Mouse (Mus musculus): ENCODE results near the gene Coq9.
A peak's percentile ranks its signal among the peaks of the same experiment; 100 is the strongest.
"Not testable (repeated sequence)": the region's sequence is repeated elsewhere in the genome, so short reads cannot be mapped to it uniquely, and the experiment has no call there.

Gene Coq9

DNA sequence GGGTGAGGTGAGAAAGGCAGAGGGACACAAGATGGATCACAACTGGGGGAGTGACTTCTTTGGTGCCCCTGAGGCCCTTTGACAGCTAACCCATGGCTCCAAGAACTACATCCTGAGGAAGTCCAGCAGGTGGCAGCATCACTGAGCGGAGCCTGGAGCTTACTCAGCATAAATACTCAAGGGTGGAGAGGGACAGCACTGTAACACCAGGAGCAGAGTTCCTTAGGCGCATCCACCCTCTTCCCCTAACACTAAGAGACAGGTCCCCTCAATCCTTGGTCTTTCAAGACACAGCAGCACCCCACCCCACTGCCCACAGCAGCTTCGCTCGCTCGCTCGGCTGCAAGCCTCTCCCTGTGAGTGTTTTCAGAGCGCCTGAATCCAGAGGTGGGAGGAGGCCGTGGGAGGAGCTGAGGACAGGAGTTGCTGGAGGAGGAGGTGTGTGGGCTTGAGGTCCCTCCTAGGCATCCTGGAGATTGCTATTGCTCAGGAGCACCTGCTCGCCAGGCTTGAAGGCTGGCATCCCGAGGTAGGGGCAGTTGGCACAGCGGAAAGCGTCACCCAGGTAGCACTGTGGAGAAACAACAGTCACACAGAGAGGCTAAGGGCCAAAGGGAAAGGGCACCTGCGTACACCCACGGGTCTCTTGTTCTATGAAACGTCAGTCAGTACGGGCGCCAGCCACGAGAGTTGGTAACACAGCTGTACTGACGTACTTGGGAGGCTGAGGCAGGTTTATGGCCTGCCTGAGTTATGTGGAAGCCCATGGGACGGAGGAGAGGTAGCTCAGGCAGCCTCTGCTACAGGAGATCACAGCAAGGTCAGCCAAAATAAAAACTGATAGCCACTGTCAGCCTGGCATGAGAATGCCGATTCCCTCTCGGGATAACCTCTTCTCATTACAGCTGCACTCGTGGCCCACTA is 15.2 kb upstream of the Coq9 start:
- peak; percentile 60 for DNase-seq

DNA sequence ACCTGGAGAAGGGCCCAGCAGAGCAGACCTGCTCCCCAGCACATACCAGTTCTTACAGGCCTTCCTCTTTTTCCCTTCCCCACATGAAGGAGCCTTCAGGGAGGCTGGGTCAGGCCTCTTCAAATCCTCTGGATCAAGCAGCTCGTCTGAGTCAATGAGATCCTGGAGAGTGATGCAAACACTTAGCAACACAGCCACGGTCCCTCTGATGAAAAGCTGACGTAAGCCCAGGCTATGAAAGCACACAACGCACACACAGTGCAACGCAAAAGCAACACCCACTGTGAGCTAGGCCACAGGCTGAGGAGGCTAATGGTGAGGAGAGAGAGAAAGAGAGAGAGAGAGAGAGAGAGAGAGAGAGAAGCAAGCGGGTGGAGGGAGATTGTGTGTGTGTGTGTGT is 13.0 kb upstream of the Coq9 start:
- DNase-seq = no peak

DNA sequence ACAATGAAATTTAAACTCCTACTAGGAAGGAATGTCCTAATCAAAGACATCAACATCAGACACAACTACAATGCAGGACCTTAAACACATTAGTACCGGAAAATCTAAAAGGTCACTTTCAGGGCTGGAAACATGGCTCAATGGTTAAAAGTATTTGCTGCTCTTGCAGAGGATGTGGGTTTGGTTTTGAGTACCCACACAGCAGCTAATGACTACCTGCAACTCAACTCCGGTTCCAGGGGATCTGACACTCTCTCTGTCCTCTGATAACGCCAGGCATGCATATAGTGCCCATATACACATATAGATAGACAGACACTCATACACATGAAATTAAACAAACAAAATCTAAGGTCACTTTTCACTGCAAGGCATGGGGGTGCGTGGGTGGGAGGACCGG is 11.9 kb upstream of the Coq9 start:
- no peak for DNase-seq

DNA sequence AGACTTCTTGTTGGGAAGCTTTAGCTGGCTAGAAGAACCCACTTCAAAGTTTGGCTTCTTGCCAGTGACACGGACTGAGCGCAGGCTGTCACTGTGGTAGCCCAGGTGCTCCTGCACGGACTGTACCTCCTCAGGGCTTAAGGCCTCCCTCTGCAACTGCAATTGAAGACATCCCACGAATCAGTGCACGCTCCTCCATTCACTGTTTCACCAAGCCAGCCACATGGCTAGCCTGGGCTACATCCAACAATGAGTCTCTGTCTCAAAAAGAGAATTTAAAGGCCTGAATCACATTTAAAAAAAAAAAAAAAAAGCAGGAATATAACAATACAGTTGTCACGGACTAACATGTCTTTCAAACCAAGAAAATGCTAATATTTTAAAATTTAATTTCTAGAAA is 9.8 kb upstream of the Coq9 start:
- no peak for DNase-seq

DNA sequence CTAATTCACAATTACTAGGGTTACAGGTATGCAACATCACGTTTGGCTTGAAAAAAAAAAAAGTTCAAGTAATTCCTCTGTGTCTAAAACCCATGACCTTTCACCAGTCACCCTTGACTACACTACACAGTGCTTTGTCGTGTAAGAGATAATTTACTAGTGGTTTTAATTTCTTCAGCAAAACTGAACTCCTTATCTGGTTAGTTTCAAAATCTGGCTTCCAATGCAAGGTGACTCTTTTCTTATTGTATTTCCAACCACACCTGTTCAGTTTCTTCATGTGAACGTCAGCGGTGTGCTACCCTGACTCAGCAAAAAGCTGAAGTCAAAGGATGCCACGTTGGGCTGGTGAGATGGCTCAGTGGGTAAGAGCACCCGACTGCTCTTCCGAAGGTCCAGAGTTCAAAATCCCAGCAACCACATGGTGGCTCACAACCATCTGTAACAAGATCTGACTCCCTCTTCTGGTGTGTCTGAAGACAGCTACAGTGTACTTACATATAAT is 4.2 kb upstream of the Coq9 start:
- not testable (repeated sequence) for DNase-seq

DNA sequence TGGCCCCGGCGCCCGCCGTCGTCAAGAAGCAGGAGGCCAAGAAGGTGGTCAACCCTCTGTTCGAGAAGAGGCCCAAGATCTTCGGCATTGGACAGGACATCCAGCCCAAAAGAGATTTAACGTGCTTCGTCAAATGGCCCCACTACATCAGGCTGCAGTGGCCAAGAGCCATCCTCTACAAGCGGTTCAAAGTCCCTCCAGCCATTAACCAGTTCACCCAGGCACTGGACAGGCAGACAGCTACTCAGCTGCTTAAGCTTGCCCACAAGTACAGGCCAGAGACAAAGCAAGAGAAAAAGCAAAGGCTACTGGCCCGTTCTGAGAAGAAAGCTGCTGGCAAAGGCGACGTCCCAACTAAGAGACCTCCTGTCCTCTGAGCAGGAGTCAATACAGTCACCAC is 2.4 kb upstream of the Coq9 start:
- DNase-seq = not testable (repeated sequence)

DNA sequence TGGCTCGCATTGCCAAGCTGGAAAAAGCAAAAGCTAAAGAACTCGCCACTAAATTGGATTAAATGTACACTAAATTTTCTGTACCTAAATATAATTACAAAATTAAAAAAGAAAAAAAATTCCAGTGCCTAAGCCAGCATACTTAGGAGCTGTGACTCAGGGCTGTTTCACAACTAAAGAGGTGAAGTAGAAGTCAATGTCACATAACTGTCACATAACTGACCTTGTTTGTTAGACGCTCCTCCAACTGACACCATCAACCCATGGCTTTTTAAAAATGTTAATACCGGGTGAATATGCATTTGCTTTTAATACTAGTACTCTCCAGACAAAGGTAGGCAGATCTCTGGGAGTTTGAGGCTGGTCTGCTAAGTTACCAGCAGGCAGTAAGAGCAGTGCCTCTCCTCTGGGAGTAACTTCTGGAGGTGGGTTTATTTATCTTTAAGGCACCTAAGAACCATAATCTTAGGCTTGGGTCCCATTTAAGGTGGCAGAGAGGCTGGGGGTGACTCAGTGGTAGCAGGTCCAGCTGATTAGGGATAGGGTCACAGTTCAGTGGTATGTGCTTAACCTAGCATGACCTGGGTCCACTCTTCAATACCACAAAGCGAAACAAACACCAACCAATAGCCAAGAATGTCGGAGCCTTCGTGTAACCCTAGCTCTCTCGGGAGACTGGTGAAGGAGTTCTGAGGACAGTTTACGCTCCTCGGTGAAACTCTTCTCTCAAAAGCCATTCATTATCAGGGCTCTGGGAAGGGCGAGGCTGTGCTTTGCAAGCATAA is 1.5 kb upstream of the Coq9 start:
- no peak for DNase-seq

DNA sequence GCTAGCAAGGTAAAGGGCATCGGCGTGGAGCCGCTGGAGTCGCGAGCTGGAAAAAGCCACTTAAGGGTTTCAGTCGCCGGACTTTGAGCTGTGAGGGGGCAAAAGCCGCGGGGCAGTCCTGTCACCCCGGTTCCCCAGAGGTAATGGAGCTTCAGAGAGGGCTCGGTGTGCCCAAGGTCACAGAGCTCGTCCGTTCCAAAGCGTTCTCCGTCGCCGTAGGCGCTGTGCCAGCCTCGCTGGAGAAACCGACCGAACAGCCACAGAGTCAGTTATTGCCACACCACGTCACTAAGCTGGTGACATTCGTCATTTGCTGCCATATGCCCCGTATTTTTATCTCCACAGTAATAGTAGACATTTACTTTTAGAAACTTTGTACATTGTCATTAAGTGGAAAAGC is 479 bp downstream of the Coq9 start:
- peak; percentile 77 for DNase-seq

DNA sequence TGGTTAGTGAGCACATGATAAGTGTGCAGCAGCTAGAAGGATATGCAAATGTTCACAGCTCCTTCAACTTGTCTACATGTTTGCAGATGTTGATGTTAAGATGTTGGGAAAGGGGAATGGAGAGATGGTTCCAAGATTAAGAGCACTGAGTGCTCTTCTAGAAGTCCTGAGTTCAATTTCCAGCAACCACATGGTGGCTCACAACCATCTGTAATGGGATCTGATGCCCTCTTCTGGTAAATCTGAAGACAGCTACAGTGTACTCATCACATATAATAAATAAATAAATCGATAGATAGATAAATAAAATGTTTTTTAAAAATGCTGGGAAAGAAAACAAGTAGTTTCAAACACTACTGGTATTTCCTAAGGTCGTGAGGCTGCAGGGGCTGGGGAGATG is 3.1 kb downstream of the Coq9 start:
- DNase-seq = no peak

DNA sequence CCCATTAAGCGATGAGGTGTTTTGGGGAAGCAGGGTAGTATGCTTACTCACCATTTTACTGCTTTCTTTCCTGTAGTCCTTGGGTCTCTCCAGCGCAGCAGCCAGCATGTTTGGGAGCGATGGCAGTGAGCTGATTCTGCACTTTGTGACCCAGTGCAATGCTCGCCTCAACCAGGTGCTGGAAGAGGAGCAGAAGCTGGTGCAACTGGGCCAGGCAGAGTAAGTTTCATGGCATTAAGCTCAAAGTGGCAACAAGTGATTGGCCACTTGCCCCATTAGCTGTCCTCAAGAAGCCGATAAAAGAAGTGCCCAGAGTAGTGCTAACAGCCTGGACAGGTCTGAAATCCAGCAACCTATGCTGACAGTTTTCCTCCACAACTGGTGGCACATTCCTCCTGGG is 11.9 kb downstream of the Coq9 start:
- DNase-seq = no peak

DNA sequence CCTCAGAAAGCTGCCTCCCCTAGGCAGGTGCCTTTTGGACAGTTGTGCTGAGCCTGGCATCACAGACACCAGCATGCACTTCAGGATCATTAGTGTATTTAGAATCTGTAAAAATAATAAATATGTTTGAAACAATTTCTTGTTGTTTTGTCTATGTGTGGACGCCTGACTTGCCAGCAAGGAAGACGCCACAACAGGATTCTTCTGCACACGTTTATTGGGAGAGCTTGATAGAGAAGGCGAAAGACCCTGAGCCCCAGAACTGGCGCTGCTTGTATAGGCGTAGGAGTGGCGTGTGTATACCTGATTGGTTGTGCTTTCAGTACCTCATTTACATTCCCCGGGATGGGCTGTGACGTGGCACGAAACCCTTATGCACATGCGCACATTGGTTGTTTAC is 16.6 kb downstream of the Coq9 start:
- DNase-seq = not testable (repeated sequence)

DNA sequence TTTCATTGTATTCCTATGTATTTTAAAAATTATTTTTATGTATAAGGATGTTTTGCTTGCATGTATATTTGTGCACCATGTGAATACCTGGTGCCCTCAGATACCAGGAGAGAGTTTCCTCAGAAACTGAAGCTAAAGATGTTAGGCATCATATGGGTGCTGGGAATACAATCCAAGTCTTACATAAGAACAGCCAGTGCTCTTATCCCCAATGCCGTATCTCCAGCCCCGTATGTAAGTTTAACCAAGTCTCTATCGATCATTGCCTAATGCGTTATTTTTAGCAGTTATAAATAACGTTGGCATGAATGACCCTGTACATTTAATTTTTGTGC is 18.9 kb downstream of the Coq9 start:
- no peak for DNase-seq

DNA sequence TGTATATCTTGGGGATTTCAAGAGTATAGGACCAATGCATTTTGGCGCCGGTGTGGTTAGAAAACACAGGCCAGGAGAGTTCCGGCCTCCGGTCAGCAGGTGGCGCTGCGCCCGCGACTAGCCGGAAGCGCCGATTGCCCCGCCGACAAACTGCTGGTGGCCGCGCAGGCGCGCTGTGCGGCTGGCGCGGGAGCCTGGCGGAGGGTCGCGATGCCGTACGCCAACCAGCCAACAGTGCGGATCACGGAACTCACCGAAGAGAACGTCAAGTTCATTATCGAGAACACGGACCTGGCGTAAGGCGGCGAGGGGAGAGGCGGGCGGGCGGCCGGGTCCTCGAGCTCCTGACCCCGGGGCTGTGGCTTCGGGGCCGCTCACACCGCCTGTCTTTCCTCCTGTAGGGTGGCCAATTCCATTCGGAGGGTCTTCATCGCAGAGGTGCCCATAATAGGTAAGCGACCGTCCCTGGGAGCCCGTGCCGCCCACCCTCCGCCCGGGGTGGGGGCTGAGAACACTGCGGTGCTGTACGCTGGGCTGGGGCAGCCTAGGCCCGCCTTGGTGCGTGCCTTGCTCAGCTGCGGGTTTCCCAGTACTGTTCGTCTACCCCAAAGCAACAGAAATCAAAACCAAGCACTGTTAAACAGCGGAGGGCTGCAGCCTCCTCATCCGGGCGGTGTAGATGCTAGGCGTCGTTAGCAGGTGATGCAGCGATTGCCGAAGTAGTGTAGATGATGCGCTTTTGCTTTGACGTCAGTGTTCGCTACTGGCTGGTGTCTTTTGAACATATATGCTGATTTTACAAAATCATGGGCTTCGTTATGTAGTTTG is 19.4 kb downstream of the Coq9 start, which contains the start of gene Polr2c:
Gene Polr2c, plus strand, starts transcription at position 105 of the 828 bp plus-strand sequence.
- DNase-seq = peak; percentile 80

DNA sequence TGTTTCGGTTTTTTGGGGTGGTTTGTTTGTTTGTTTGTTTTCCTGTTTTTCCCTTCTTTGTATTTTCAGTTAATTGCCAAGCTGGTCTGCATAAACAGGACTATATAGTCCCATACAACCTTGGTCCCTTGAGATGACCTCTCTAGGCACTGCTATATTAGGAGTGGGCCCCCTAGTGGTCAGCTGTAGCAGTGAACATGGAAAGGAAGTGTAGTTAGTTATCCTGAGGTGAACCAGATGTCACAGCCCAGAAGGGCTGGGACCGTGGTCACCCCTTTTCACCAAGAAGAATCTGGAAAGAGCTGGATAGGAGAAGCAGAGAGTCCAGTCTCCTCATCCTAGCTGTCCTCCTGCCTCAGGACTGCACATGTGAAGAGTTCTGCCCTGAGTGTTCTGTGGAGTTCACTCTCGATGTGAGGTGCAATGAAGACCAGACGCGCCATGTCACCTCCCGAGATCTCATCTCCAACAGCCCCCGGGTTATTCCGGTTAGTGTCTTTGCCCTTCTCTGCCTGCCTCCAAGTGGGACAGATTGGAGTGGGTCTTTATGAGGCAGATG is 23.3 kb downstream of the Coq9 start:
- DNase-seq = peak; percentile 53

DNA sequence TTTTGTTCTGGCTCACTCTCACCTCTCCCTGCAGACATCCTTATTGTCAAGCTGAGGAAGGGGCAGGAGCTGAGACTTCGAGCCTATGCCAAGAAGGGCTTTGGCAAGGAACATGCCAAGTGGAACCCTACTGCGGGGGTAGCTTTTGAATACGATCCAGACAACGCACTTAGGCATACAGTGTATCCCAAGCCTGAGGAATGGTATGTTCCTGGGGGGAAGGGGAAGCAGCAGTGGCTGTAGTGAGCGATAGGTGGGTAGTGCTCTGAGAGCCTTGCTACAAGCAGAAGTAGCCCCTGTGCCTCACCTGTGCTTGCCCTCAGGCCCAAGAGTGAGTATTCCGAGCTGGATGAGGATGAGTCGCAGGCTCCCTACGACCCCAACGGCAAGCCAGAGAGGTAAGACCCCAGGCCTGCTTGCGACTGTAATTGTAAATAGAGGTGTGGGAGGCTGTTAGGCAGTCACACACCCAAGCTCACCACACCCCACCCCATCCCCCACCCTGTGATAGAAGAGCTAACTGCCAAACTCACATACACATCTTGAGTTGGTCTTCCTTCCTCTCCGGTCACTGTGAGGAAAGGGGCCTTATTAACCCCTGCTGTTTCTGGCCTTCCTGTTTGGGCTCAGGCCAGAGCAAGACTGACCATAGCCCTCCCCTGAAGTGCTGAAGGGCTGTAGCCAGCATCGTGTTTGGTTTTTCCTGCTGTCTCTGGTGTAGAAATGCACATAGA is 24.5 kb downstream of the Coq9 start:
- DNase-seq = no peak

DNA sequence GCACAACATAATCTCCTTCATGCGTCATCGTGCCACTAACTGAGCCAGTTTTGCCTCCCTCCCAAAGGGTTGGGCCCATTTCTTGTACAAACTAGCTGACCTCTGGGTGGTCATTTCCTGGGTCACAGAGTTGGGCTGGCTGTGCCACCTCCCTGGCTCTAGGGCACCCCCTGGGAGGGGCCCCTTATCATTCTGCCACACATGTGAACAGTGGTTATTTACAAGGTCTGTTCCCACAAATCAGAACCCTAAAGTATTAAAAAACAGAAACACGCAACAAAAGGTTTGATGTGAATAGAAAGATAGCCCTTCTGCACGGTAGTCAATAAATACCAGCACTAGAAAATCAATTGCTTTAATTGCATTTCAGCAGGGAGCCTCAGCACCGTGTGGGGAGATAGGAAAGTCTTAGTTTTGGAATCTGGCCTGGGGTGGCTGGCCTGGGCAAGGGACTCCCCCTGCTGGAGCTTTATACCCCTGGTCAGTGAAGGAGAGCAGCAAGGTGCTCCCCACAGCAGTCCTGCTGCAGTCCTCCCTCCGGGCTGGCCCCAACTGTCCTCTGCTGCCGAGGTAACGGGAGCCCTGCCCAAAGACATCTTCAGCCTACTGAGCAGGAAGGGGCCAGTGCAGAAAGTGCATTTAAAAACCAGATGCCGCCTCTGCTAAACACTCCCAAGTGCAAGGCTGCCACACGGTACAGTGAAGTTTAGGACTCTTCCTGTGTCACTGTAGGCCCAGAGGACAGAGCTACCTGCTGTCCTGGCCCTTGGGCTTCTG is 26.0 kb downstream of the Coq9 start:
- no peak for DNase-seq

DNA sequence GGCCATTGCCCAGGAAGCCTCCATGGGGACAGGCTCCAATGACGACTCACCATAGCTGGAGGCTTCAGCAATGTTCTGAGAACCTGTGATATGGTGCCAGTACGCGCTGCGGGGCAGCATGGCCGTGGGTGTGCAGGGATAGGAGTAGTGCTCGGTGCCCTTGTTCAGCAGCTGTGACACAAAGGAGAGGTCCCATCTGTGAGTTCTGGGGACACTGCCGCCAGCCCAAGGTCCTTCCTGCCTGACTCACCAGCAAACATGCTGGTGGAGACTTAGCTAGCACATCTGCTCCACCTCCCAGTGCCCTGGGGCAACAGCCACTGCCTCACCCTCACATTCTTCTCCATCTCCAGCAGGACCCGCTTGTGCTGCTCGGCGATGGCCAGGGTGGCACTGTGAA is 27.2 kb downstream of the Coq9 start:
- no peak for DNase-seq

DNA sequence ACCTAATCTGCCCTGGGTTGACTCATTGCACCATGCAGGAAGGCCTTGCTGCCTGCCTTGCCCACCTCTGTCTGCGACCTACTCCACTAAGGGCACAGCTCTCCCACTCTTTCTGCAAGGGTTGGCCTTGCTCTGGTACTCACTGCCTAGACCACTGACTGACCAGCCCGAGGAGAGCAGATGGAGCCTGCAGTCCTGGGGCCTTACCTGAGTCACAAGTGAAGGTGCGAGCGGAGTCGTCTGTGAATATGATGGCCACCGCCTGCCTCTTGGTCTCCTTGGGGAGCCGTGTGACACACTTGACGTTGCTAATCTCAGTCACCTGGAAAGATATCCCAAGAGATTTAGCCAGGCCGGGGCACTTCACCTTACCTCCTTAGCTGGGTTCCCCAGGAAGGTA is 28.8 kb downstream of the Coq9 start:
- DNase-seq = no peak

DNA sequence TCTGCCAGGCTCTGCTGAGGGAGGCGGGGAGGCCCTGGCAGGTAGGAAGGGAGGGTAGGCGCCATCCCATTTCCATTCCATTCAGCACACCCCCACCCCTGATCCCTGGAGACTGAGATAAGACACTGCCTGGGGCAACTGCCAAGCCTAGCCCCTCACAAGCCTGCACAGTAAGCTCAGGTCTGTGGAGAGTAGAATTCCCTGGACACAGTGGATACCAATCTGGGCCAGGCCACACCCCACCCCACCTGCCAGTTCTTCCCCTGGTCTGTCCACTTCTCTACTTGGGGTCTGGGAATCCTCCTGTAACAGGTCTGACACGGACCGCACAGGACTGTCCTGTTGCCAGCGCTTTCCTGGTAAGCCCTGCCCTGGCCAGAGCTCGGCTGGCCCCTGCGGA is 31.0 kb downstream of the Coq9 start:
- DNase-seq = no peak

DNA sequence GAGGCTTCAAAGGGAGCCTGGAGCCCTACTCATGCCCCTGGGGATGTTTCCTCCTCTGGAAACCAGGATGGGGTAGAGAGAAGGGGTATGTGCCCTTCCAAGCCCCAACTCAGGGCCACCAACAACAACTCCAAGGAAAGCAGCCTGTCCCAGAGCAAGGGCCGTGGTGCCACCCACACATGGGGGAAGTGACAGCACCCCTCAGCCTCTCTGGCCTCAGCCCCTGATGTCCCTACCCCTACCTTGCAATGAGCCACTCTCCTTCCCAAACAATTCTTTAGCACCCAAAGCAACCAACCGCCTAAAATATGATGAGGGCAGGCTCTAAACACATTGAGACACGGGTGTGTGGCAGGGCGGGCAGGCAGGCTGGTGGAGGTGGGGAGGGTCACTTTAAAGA is 31.9 kb downstream of the Coq9 start:
- DNase-seq = no peak

DNA sequence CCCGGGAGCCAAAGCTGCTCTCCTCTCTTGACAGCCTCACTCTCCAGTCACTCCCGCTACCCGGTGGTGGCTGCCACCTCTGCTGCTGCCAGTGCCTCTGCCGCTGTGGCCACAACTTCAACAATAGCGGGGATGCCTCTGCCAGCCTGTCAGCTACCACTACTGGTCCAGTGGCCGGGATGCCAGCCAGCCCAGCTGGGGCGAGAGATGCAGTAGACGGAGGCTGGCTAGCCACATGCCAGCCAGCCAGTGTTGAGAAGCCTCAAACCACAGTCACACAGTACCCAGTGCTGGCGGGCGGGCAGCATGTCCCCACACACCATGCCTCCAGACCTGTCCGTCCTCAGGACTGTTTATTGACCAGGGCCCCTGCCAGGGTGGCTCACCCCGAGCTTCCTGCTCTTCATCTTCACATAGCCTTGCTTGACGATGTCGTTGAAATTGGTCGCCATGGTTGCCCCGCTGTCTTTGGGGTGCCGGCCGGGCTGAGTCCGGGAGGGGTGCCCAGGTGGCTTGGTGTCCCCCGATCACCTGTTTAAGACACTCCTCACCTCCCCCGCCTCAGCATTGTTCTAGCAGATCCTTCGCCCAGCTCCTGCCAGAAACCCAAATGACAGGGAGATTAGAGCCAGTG is 32.5 kb downstream of the Coq9 start:
- DNase-seq = no peak
